9 mouse cellular contexts compared by ENCODE assay signal in genomic region chr6:138477611-138478010, GRCm38 (mm10).
DNase-seq lines count a peak whose midpoint lies in the region; ATAC-seq and TF ChIP-seq lines count a peak whose summit lies in the region.
"Had no signal": no experiment of that assay in that cellular context is flagged by ENCODE, and none has a peak within 500 bp of the region (broad histone marks: within the 10 kb centered on the region; RNA-seq: fewer than 3 reads in every experiment).

No protein-coding gene starts in this region.

- H3K27me3 ChIP-seq in forebrain, embryonic 11.5 days (ENCODE audit: control insufficient read depth, insufficient read depth, low read length), result no peaks in the 10 kb centered on the region
- no peaks in the 10 kb centered on the region for H3K27me3 ChIP-seq in intestine, embryonic 15.5 days (replicated peaks)
- H3K27me3 ChIP-seq: limb, embryonic 13.5 days had no signal

- no peaks in the 10 kb centered on the region for H3K9me3 ChIP-seq in forebrain, embryonic 11.5 days (ENCODE audit: control insufficient read depth, low read length)
- H3K9me3 ChIP-seq in intestine, embryonic 15.5 days, result no peaks in the 10 kb centered on the region
- H3K9me3 ChIP-seq: limb, embryonic 13.5 days had no signal

- H3K36me3 ChIP-seq in forebrain, embryonic 11.5 days (ENCODE audit: control insufficient read depth, insufficient read depth, low read length), result no peaks in the 10 kb centered on the region
- no peaks in the 10 kb centered on the region for H3K36me3 ChIP-seq in intestine, embryonic 15.5 days
- H3K36me3 ChIP-seq: limb, embryonic 13.5 days had no signal

- whole genome bisulfite sequencing in forebrain, embryonic 11.5 days, result 15% methylated on average over 5 of the region's 5 CpGs
- 18% methylated on average over 5 of the region's 5 CpGs for WGBS in intestine, embryonic 15.5 days

- H3K9ac ChIP-seq in forebrain, embryonic 11.5 days (ENCODE audit: low read length), result no peak overlapping the region
- H3K9ac ChIP-seq in intestine, embryonic 15.5 days, result no peak overlapping the region
- H3K9ac ChIP-seq: limb, embryonic 13.5 days had no signal

- peak; percentile 26 for DNase-seq in gastrocnemius, adult 2 months
- DNase-seq in gastrocnemius, postnatal 25 days, result no peak
- DNase-seq in brain, embryonic 14.5 days (ENCODE audit: low read depth), result peak; percentile 78
- peak; percentile 90 for DNase-seq in forebrain, embryonic 11.5 days (ENCODE audit: low spot score)
- peak; percentile 66 to 85 for DNase-seq in left cerebral cortex, adult 2 months (ENCODE audit: extremely low spot score in 1 of 2, low spot score in 2 of 2)
- DNase-seq in telencephalon, adult 2 months (ENCODE audit: low read depth, low spot score), result peak; percentile 19

- no peak overlapping the region for H3K27ac ChIP-seq in gastrocnemius, adult 2 months
- no peak overlapping the region for H3K27ac ChIP-seq in forebrain, embryonic 11.5 days (ENCODE audit: low read depth, low read length)
- H3K27ac ChIP-seq in intestine, embryonic 15.5 days, result no peak overlapping the region
- no peak overlapping the region for H3K27ac ChIP-seq in left cerebral cortex, adult 2 months
- H3K27ac ChIP-seq: limb, embryonic 13.5 days had no signal

- no peaks in the 10 kb centered on the region for H3K4me1 ChIP-seq in forebrain, embryonic 11.5 days (replicated peaks; ENCODE audit: control insufficient read depth, insufficient read depth, low read length)
- no peaks in the 10 kb centered on the region for H3K4me1 ChIP-seq in intestine, embryonic 15.5 days (replicated peaks)
- H3K4me1 ChIP-seq: limb, embryonic 13.5 days had no signal

- no peak overlapping the region for H3K4me2 ChIP-seq in forebrain, embryonic 11.5 days (ENCODE audit: low read depth, low read length, severe bottlenecking)
- no peak overlapping the region for H3K4me2 ChIP-seq in intestine, embryonic 15.5 days (replicated peaks)
- H3K4me2 ChIP-seq: limb, embryonic 13.5 days had no signal

- ATAC-seq in forebrain, embryonic 11.5 days (replicated peaks; ENCODE audit: low FRiP score), result peak; percentile 85
- ATAC-seq in intestine, embryonic 15.5 days, result peak; percentile 55
- ATAC-seq in megakaryocyte-erythroid progenitor cell, adult 5-6 weeks (replicated peaks; ENCODE audit: low FRiP score, low TSS enrichment, poor library complexity, severe bottlenecking), result peak; percentile 87

- no peak for TF ChIP-seq POLR2A in brain, embryonic 14.5 days (IDR thresholded peaks at IDR 0.05; ENCODE audit: borderline replicate concordance, extremely low read depth, insufficient read depth, insufficient read length, poor library complexity, severe bottlenecking)

- no peak overlapping the region for H3K4me3 ChIP-seq in gastrocnemius, adult 2 months
- H3K4me3 ChIP-seq in forebrain, embryonic 11.5 days (ENCODE audit: low read depth, low read length), result no peak overlapping the region
- H3K4me3 ChIP-seq in intestine, embryonic 15.5 days (replicated peaks), result no peak overlapping the region
- H3K4me3 ChIP-seq in left cerebral cortex, adult 2 months, result no peak overlapping the region
- H3K4me3 ChIP-seq: limb, embryonic 13.5 days had no signal

- peak; percentile 67 for TF ChIP-seq CTCF in gastrocnemius, adult 2 months (IDR thresholded peaks at IDR 0.05)
- TF ChIP-seq CTCF in brain, embryonic 14.5 days (IDR thresholded peaks at IDR 0.05; ENCODE audit: borderline replicate concordance, extremely low read depth, insufficient read depth, insufficient read length), result peak; percentile 97
- peak; percentile 97 for TF ChIP-seq CTCF in left cerebral cortex, adult 2 months (IDR thresholded peaks at IDR 0.05)

- intact Hi-C loops in gastrocnemius, adult 2 months (cut with DNase I), result no loop called here
- intact Hi-C loops in left cerebral cortex, adult 2 months (cut with DNase I), result loop anchor here (1.0 to 10.0 kb wide), 6 partner anchors 287 to 1097 kb away; no protein-coding TSS in a partner anchor
